Mouse (Mus musculus): ENCODE measurements at regions not wholly inside any gene's neighbourhood (a gene's known extent, or its start where the extent isn't known, plus 50 kb on each side); places are given as distances from the start of the nearest gene placed in this dataset.

DNA sequence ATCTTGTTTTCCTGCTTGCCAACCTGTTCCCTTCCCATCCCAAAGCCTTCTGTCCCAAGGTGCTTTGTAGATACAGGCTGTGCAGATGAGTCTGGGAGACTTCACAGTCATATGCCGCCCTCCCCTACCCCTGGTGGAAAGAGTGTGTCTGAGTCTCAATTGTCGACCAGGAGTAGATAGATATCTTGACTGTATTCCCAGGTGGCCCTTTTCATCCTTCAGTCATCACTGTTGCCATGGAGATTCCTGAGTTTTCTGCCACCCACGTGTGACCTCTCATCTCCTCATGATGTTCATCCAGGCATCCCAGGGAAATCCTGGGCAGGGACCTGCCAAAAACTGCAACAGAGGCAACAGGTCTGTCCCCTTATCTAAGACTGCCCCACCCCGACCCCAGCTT lies 128.1 kb upstream of the Adamts18 start:
- DNase-seq (ENCODE audit: low spot score): no peak
- Histone ChIP-seq H3K4me2 (ENCODE audit: low read depth, low read length) (no peak overlapping the region), H3K9ac (replicated peaks; ENCODE audit: low read length) (no peak overlapping the region; the same call in 1 of the 2 replicates), H3K27ac (replicated peaks; ENCODE audit: low read depth, low read length) (no peak overlapping the region), H3K4me1 (ENCODE audit: control insufficient read depth, insufficient read depth, low read length) (no peaks in the 10 kb centered on the region), H3K27me3 (ENCODE audit: control insufficient read depth, insufficient read depth, low read length) (no peaks in the 10 kb centered on the region), H3K9me3 (replicated peaks; ENCODE audit: control insufficient read depth, low read length) (no peaks in the 10 kb centered on the region), H3K36me3 (replicated peaks; ENCODE audit: control insufficient read depth, insufficient read depth, low read depth, low read length) (no peaks in the 10 kb centered on the region), H3K4me3 (ENCODE audit: low read depth, low read length) (no peak overlapping the region)
- no peak for ATAC-seq (replicated peaks; ENCODE audit: insufficient number of reproducible peaks, low FRiP score, low TSS enrichment, low read depth)
- WGBS: 56% methylated on average over 4 of the region's 4 CpGs

DNA sequence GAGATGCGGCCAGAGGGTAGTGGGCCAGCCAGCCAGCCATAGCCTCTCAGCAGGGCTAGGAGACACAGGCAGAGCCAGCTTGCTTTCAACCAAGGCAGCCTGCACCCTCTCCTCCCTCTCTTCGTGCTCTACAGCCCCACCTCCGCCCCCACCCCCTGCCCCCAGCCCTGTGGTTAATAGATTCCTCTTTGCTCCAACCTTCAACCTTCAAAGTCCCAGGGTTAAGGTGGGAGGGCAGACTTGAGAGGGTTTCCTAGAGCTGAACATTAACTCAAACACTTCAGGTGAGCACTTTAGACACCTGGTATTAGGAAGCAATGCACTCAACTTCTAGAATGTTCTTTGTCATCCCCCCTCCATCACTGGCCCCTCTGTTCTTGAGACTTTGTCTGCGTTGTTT lies 128.5 kb upstream of the Adamts18 start:
- H3K27me3 ChIP-seq (ENCODE audit: control insufficient read depth, insufficient read depth, low read length): no peaks in the 10 kb centered on the region
- H3K9ac ChIP-seq (replicated peaks; ENCODE audit: low read length): no peak overlapping the region; the same call in 1 of the 2 replicates
- H3K4me3 ChIP-seq (ENCODE audit: low read depth, low read length): no peak overlapping the region
- no peak overlapping the region for H3K27ac ChIP-seq (replicated peaks; ENCODE audit: low read depth, low read length)
- no peaks in the 10 kb centered on the region for H3K9me3 ChIP-seq (replicated peaks; ENCODE audit: control insufficient read depth, low read length)
- H3K36me3 ChIP-seq (replicated peaks; ENCODE audit: control insufficient read depth, insufficient read depth, low read depth, low read length): no peaks in the 10 kb centered on the region
- WGBS: 65% methylated on average over 4 of the region's 4 CpGs
- ATAC-seq (replicated peaks; ENCODE audit: insufficient number of reproducible peaks, low FRiP score, low TSS enrichment, low read depth) (no peak), DNase-seq (ENCODE audit: low spot score) (no peak)
- H3K4me1 ChIP-seq (ENCODE audit: control insufficient read depth, insufficient read depth, low read length): no peaks in the 10 kb centered on the region
- no peak overlapping the region for H3K4me2 ChIP-seq (ENCODE audit: low read depth, low read length)

DNA sequence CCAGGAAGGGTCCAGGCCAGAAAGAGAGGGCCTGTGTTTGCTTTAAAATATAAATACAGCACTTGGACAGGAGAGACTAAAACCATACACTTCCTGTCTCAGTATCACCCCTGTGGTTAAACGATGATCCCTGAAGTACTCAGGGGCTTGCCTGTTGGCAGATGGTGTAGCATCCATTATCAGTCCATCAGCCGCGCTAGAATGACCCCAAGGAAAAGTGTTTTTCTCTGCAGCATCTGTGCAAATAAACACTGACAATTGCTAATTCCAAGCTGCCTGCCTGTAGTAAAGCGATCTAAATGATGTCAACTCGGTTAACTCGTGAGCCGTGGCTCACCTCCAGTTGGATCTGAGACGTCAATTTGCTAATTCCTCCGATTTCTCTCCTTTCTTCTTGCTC lies 130.4 kb upstream of the Adamts18 start:
- 50% methylated on average over 9 of the region's 9 CpGs for WGBS
- Histone ChIP-seq H3K27ac (replicated peaks; ENCODE audit: low read depth, low read length) (no peak overlapping the region), H3K36me3 (replicated peaks; ENCODE audit: control insufficient read depth, insufficient read depth, low read depth, low read length) (no peaks in the 10 kb centered on the region), H3K9ac (replicated peaks; ENCODE audit: low read length) (no peak overlapping the region), H3K4me3 (ENCODE audit: low read depth, low read length) (no peak overlapping the region), H3K27me3 (ENCODE audit: control insufficient read depth, insufficient read depth, low read length) (no peaks in the 10 kb centered on the region), H3K9me3 (replicated peaks; ENCODE audit: control insufficient read depth, low read length) (no peaks in the 10 kb centered on the region), H3K4me2 (ENCODE audit: low read depth, low read length) (no peak overlapping the region), H3K4me1 (ENCODE audit: control insufficient read depth, insufficient read depth, low read length) (no peaks in the 10 kb centered on the region)
- ATAC-seq (replicated peaks; ENCODE audit: insufficient number of reproducible peaks, low FRiP score, low TSS enrichment, low read depth): no peak
- no peak for DNase-seq (ENCODE audit: low spot score)

DNA sequence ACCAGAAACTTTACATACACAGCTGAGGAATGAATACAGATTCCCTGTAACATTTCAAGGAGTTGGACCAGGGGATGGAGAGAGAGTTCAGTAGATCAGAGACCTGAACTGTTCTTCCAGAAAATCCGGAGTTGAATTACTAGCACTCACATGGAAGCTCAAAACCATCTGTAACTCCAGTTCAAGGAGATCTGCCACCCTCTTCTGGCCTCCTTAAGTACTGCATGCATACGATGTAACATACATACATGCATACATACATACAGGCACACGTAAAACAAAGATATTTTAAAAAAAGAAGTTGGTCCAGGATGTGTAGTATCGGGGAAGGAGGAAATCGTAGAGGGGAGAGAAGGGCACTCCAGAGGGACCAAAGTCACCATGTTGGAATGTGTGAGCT lies 131.3 kb upstream of the Adamts18 start:
- Histone ChIP-seq H3K9me3 (replicated peaks; ENCODE audit: control insufficient read depth, low read length) (no peaks in the 10 kb centered on the region), H3K9ac (replicated peaks; ENCODE audit: low read length) (no peak overlapping the region), H3K4me3 (ENCODE audit: low read depth, low read length) (no peak overlapping the region), H3K4me2 (ENCODE audit: low read depth, low read length) (no peak overlapping the region), H3K27me3 (ENCODE audit: control insufficient read depth, insufficient read depth, low read length) (no peaks in the 10 kb centered on the region), H3K36me3 (replicated peaks; ENCODE audit: control insufficient read depth, insufficient read depth, low read depth, low read length) (no peaks in the 10 kb centered on the region), H3K4me1 (ENCODE audit: control insufficient read depth, insufficient read depth, low read length) (no peaks in the 10 kb centered on the region), H3K27ac (replicated peaks; ENCODE audit: low read depth, low read length) (no peak overlapping the region)
- ATAC-seq (replicated peaks; ENCODE audit: insufficient number of reproducible peaks, low FRiP score, low TSS enrichment, low read depth) (no peak), DNase-seq (ENCODE audit: low spot score) (no peak)
- WGBS: 91% methylated on average over 5 of the region's 5 CpGs

DNA sequence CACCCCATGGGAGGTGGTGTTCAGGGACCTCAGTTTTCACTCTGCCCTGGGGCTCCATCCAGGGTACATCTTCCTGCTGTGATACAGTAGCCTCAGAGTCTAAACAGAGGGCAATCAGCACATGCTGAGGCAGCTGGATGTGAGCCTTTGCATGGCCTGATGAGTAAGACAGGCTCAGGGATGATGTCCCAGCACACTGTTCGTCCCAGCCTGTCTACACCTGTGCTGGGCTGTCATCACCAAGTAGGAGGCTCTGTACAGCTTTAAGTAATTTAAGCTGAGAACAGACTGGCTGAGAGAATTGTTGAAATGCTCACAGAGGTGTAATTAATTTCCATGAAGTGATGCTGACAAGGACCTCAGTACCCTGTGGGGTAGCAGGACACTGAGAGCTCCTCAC lies 132.8 kb upstream of the Adamts18 start:
- Histone ChIP-seq H3K27me3 (ENCODE audit: control insufficient read depth, insufficient read depth, low read length) (no peaks in the 10 kb centered on the region), H3K27ac (replicated peaks; ENCODE audit: low read depth, low read length) (no peak overlapping the region), H3K36me3 (replicated peaks; ENCODE audit: control insufficient read depth, insufficient read depth, low read depth, low read length) (no peaks in the 10 kb centered on the region), H3K4me1 (ENCODE audit: control insufficient read depth, insufficient read depth, low read length) (no peaks in the 10 kb centered on the region), H3K9ac (replicated peaks; ENCODE audit: low read length) (no peak overlapping the region), H3K4me3 (ENCODE audit: low read depth, low read length) (no peak overlapping the region), H3K4me2 (ENCODE audit: low read depth, low read length) (no peak overlapping the region), H3K9me3 (replicated peaks; ENCODE audit: control insufficient read depth, low read length) (no peaks in the 10 kb centered on the region)
- DNase-seq (ENCODE audit: low spot score) (no peak), ATAC-seq (replicated peaks; ENCODE audit: insufficient number of reproducible peaks, low FRiP score, low TSS enrichment, low read depth) (peak; percentile 49; the same call in 1 of the 2 replicates)
- 14% methylated on average over 1 of the region's 1 CpGs for WGBS

DNA sequence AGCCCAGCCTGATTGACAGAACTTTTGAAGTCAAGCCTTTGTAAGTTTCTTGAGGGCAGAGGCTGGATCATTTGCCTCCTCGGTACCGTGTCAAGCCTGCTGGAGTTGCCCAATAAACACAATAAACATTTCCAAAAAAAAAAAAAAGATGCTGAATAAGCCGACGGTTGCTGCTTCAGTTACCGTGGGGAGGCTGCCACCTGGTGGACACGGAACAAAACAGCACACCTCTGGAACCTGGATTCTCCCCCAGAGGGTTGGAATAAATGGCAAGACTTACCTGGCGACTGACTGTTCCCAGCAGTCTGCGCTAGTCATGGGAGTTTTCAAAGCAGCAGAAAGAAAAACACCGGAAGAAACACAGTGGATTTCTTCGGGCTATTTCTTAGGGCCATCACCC lies 136.3 kb upstream of the Adamts18 start:
- H3K9me3 ChIP-seq (replicated peaks; ENCODE audit: control insufficient read depth, low read length): no peaks in the 10 kb centered on the region
- no peaks in the 10 kb centered on the region for H3K36me3 ChIP-seq (replicated peaks; ENCODE audit: control insufficient read depth, insufficient read depth, low read depth, low read length)
- H3K9ac ChIP-seq (replicated peaks; ENCODE audit: low read length): no peak overlapping the region
- ATAC-seq (replicated peaks; ENCODE audit: insufficient number of reproducible peaks, low FRiP score, low TSS enrichment, low read depth) (no peak), DNase-seq (ENCODE audit: low spot score) (peak; percentile 80)
- WGBS: 9% methylated on average over 10 of the region's 10 CpGs
- H3K4me1 ChIP-seq (ENCODE audit: control insufficient read depth, insufficient read depth, low read length): no peaks in the 10 kb centered on the region
- no peaks in the 10 kb centered on the region for H3K27me3 ChIP-seq (ENCODE audit: control insufficient read depth, insufficient read depth, low read length)
- no peak overlapping the region for H3K4me3 ChIP-seq (ENCODE audit: low read depth, low read length)
- no peak overlapping the region for H3K4me2 ChIP-seq (ENCODE audit: low read depth, low read length)
- no peak overlapping the region for H3K27ac ChIP-seq (replicated peaks; ENCODE audit: low read depth, low read length)

DNA sequence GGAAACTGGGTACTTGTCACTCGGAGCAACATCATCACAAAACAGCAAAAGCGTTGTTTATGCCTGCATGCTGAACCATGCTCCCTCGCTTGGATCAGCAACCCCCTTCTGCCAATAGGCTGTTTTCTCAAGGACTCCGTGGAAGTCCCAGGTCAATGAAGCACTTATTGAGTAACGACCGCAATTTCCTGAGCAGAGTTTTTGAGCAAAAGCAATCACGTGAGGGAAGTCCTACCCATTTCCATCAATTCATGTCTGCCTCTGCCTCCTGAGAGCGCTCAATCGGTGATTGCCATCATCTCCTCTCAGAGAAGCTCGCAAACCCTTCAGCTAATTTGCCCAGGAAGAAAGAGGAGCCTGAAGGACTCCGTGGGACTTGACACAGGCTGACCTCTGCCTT lies 136.9 kb upstream of the Adamts18 start:
- DNase-seq (ENCODE audit: low spot score) (peak; percentile 43), ATAC-seq (replicated peaks; ENCODE audit: insufficient number of reproducible peaks, low FRiP score, low TSS enrichment, low read depth) (no peak)

DNA sequence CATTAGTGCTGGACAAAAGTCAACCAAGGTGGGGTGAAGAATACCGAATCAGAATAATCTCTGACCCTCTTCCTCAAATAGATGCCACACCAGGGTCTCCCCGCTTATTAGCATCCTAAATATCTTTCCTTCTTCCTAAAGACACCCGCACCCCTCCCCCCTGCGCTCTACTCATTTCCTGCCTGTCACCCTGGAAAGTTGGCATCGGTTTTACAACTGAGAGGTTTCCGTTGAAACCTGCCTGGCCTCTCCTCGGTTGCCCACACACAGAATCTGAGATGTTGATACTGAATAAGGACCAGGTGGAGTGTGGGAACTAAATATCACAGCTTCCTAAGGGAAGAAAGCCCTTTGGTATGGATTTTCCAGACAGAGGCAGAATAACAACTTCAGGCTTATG lies 137.4 kb upstream of the Adamts18 start:
- Histone ChIP-seq H3K4me2 (ENCODE audit: low read depth, low read length) (no peak overlapping the region), H3K36me3 (replicated peaks; ENCODE audit: control insufficient read depth, insufficient read depth, low read depth, low read length) (no peaks in the 10 kb centered on the region), H3K9me3 (replicated peaks; ENCODE audit: control insufficient read depth, low read length) (no peaks in the 10 kb centered on the region), H3K4me1 (ENCODE audit: control insufficient read depth, insufficient read depth, low read length) (no peaks in the 10 kb centered on the region), H3K27me3 (ENCODE audit: control insufficient read depth, insufficient read depth, low read length) (no peaks in the 10 kb centered on the region), H3K9ac (replicated peaks; ENCODE audit: low read length) (no peak overlapping the region), H3K4me3 (ENCODE audit: low read depth, low read length) (no peak overlapping the region), H3K27ac (replicated peaks; ENCODE audit: low read depth, low read length) (no peak overlapping the region)
- 37% methylated on average over 7 of the region's 7 CpGs for WGBS
- no peak for ATAC-seq (replicated peaks; ENCODE audit: insufficient number of reproducible peaks, low FRiP score, low TSS enrichment, low read depth)
- no peak for DNase-seq (ENCODE audit: low spot score)

More for the DNA sequence above, 136.9 kb upstream of the Adamts18 start:
- Histone ChIP-seq H3K9ac (replicated peaks; ENCODE audit: low read length) (no peak overlapping the region), H3K4me1 (ENCODE audit: control insufficient read depth, insufficient read depth, low read length) (no peaks in the 10 kb centered on the region), H3K36me3 (replicated peaks; ENCODE audit: control insufficient read depth, insufficient read depth, low read depth, low read length) (no peaks in the 10 kb centered on the region), H3K4me3 (ENCODE audit: low read depth, low read length) (no peak overlapping the region), H3K27me3 (ENCODE audit: control insufficient read depth, insufficient read depth, low read length) (no peaks in the 10 kb centered on the region), H3K9me3 (replicated peaks; ENCODE audit: control insufficient read depth, low read length) (no peaks in the 10 kb centered on the region), H3K4me2 (ENCODE audit: low read depth, low read length) (no peak overlapping the region), H3K27ac (replicated peaks; ENCODE audit: low read depth, low read length) (no peak overlapping the region)
- 24% methylated on average over 11 of the region's 11 CpGs for WGBS

Measured in embryonic facial prominence, embryonic 11.5 days (tissue).